Mouse (Mus musculus): ENCODE results near the gene Ncapg. TPM values are rescaled to one million over a fixed set of nuclear protein-coding genes. Genes with fewer than 3 reads are reported as not detected.

Gene Ncapg
- total and polyA plus RNA-seq, 3 experiments: 58.9 to 95.5 (median 69.6) TPM

DNA sequence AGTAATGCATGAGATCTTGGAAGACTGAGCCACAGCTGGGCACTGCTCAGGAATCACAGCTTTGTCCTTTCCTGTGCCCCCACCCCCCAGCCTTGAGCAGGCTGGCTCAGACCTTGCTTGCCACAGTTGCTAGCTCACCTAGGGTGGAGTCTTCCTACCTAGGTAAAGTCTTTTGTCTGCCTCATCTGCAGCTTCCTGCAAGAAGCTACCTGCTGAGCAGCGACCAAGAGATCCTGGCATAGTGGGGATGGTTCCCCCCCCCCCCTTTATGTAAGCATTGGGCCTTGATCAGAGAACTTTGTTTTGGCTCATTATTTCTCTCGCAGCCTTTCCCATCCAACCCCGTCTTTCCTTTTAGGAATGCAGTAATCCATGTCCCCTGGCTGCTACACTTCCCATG is 48.2 kb upstream of the Ncapg start:
- in situ Hi-C loops (cut with MboI; ENCODE audit: low pct_ligation_motif_present, low pct_unique_long_range_greater_than_20kb, low sequenced_read_pairs): no loop called here
- H3K4me3 ChIP-seq (replicated peaks in 1 of 3; ENCODE audit: low read depth in 2 of 3, low read length in 2 of 3, poor library complexity in 1 of 3): no peak overlapping the region
- no peaks in the 10 kb centered on the region for H3K27me3 ChIP-seq (replicated peaks)
- DNase-seq (ENCODE audit: extremely low read depth): no peak
- TF ChIP-seq BHLHE40 (IDR thresholded peaks at IDR 0.05; ENCODE audit: low read depth, low read length): no peak
- no peak for TF ChIP-seq ELF1 (IDR thresholded peaks at IDR 0.05; ENCODE audit: low read depth, low read length)
- no peak for TF ChIP-seq ETS1 (conservative IDR thresholded peaks at IDR 0.05; ENCODE audit: low read depth, low read length)
- TF ChIP-seq CHD2 (IDR thresholded peaks at IDR 0.05; ENCODE audit: low read length): no peak
- TF ChIP-seq JUND (conservative IDR thresholded peaks at IDR 0.05; ENCODE audit: low read depth, low read length): no peak
- no peak for TF ChIP-seq MXI1 (IDR thresholded peaks at IDR 0.05; ENCODE audit: low read depth, low read length)
- TF ChIP-seq USF1 (IDR thresholded peaks at IDR 0.05; ENCODE audit: low read depth, low read length): no peak
- no peak for TF ChIP-seq E2F4 (IDR thresholded peaks at IDR 0.05; ENCODE audit: insufficient replicate concordance, low read depth, low read length)
- no peak for TF ChIP-seq SIN3A (IDR thresholded peaks at IDR 0.05; ENCODE audit: low read length)
- TF ChIP-seq UBTF (IDR thresholded peaks at IDR 0.05; ENCODE audit: low read depth, low read length): no peak
- peaks cover 18% of the 10 kb centered on the region for H3K9me3 ChIP-seq (replicated peaks; ENCODE audit: low read length)
- dilution Hi-C loops (cut with MboI; ENCODE audit: extremely low pct_ligation_motif_present, extremely low pct_unique_long_range_greater_than_20kb, low sequenced_read_pairs): no loop called here
- no peak overlapping the region for H3K9ac ChIP-seq (ENCODE audit: insufficient read depth, low read depth)
- no peak overlapping the region for H3K27ac ChIP-seq (ENCODE audit: insufficient read depth, low read depth)
- H3K4me1 ChIP-seq (ENCODE audit: control insufficient read depth in 1 of 2, insufficient read depth in 2 of 2): no peaks in the 10 kb centered on the region
- no peaks in the 10 kb centered on the region for H3K79me2 ChIP-seq (replicated peaks; ENCODE audit: control insufficient read depth, extremely low read depth, insufficient read depth, poor library complexity, severe bottlenecking)
- no peak overlapping the region for H3K4me2 ChIP-seq (ENCODE audit: insufficient read depth, low read depth, poor library complexity, severe bottlenecking)
- no peaks in the 10 kb centered on the region for H3K36me3 ChIP-seq (replicated peaks in 1 of 2; ENCODE audit: control insufficient read depth in 1 of 2, insufficient read depth in 1 of 2, low read length in 1 of 2)

GRCm38 (mm10) chr5:45627771-45628170 is 41.9 kb upstream of the Ncapg start:
- no peak overlapping the region for H3K27ac ChIP-seq (ENCODE audit: insufficient read depth, low read depth)
- no peak for DNase-seq (ENCODE audit: extremely low read depth)
- H3K9ac ChIP-seq (ENCODE audit: insufficient read depth, low read depth): no peak overlapping the region
- TF ChIP-seq RAD21 (IDR thresholded peaks at IDR 0.05; ENCODE audit: low read depth, low read length) (no peak), GABPA (IDR thresholded peaks at IDR 0.05; ENCODE audit: insufficient replicate concordance, low read depth, low read length) (no peak), ZNF384 (IDR thresholded peaks at IDR 0.05; ENCODE audit: low read depth, low read length) (no peak), POLR2A (IDR thresholded peaks at IDR 0.05; ENCODE audit: low read depth, low read length) (no peak), ZMIZ1 (IDR thresholded peaks at IDR 0.05; ENCODE audit: low read depth, low read length) (no peak), JUND (conservative IDR thresholded peaks at IDR 0.05; ENCODE audit: low read depth, low read length) (no peak), TCF12 (IDR thresholded peaks at IDR 0.05; ENCODE audit: low read depth, low read length) (no peak), ELF1 (IDR thresholded peaks at IDR 0.05; ENCODE audit: low read depth, low read length) (no peak), E2F4 (IDR thresholded peaks at IDR 0.05; ENCODE audit: insufficient replicate concordance, low read depth, low read length) (no peak), USF1 (IDR thresholded peaks at IDR 0.05; ENCODE audit: low read depth, low read length) (no peak), EP300 (IDR thresholded peaks at IDR 0.05; ENCODE audit: low read length) (no peak), CHD1 (IDR thresholded peaks at IDR 0.05; ENCODE audit: low read depth, low read length) (no peak), SMC3 (IDR thresholded peaks at IDR 0.05; ENCODE audit: low read depth, low read length) (no peak), NELFE (IDR thresholded peaks at IDR 0.05; ENCODE audit: low read depth, low read length) (no peak)
- dilution Hi-C loops (cut with MboI; ENCODE audit: extremely low pct_ligation_motif_present, extremely low pct_unique_long_range_greater_than_20kb, low sequenced_read_pairs): no loop called here
- in situ Hi-C loops (cut with MboI; ENCODE audit: low pct_ligation_motif_present, low pct_unique_long_range_greater_than_20kb, low sequenced_read_pairs): no loop called here
- H3K27me3 ChIP-seq (replicated peaks): no peaks in the 10 kb centered on the region
- H3K79me2 ChIP-seq (replicated peaks; ENCODE audit: control insufficient read depth, extremely low read depth, insufficient read depth, poor library complexity, severe bottlenecking): no peaks in the 10 kb centered on the region
- no peak overlapping the region for H3K4me2 ChIP-seq (ENCODE audit: insufficient read depth, low read depth, poor library complexity, severe bottlenecking)
- no peaks in the 10 kb centered on the region for H3K4me1 ChIP-seq (ENCODE audit: control insufficient read depth in 1 of 2, insufficient read depth in 2 of 2)
- H3K9me3 ChIP-seq (replicated peaks; ENCODE audit: low read length): peaks cover 11% of the 10 kb centered on the region
- no peaks in the 10 kb centered on the region for H3K36me3 ChIP-seq (replicated peaks in 1 of 2; ENCODE audit: control insufficient read depth in 1 of 2, insufficient read depth in 1 of 2, low read length in 1 of 2)
- no peak overlapping the region for H3K4me3 ChIP-seq (replicated peaks in 1 of 3; ENCODE audit: low read depth in 2 of 3, low read length in 2 of 3, poor library complexity in 1 of 3)

All from CH12.LX (cell line).